Comparison of ENCODE assay signal across 26 mouse cellular contexts in the genomic region with DNA sequence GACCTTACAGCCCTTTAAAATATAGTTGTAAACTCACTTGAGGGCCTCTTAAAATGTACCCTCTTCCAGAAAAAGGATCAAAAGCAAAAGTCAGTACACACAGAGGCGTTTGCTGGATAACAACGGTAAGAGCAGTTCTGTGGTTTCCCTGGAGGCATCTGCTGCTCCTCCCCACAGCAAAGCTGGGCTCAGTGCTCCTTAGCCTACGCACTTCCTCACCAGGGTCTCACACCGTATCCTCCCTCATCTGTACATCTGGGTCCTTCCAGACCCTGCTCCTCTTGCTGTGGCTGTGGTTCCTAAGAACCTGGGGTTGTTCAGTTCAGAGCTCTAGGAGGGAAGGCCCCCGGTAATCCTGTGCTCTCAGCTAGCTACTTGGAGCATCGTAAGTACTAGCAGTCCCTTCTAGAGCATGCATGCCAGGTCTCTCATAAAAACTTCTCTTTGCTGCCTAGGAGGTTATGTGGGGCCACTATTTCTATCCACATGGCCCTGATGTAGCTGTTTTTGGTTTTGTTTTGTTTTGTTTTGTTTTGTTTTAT. TPM values are rescaled to one million over a fixed set of nuclear protein-coding genes. Genes with fewer than 3 reads are reported as not detected.
A peak's percentile ranks its signal among the peaks of the same experiment; 100 is the strongest.
DNase-seq lines count a peak whose midpoint lies in the region; ATAC-seq lines count a peak whose summit lies in the region.
"Had no signal": no experiment of that assay in that cellular context is flagged by ENCODE, and none has a peak within 500 bp of the region (broad histone marks: within the 10 kb centered on the region; RNA-seq: fewer than 3 reads in every experiment).

No protein-coding gene starts in this region.

- peak; percentile 61 for DNase-seq in heart, embryonic 10.5 days (ENCODE audit: low spot score)
- no peak for DNase-seq in heart, adult 8-10 months (ENCODE audit: low spot score)
- DNase-seq in thymus, postnatal 14 days: peak; percentile 22
- no peak for DNase-seq in thymus, adult 18-20 months
- peak; percentile 39 for DNase-seq in thymus, postnatal 4 days
- no peak for DNase-seq in cerebellum, adult 9-11 months
- DNase-seq in urinary bladder, postnatal 25 days (ENCODE audit: low spot score): no peak
- DNase-seq: adrenal gland, postnatal 36 days; cerebellum, adult 8-10 months; gastrocnemius, postnatal 36 days; heart, postnatal 36 days; layer of hippocampus, postnatal 36 days; right cerebral cortex, postnatal 4 days had no signal

- H3K4me1 ChIP-seq in heart, embryonic 10.5 days: peaks cover 18% of the 10 kb centered on the region; the same call in 1 of the 2 replicates
- H3K4me1 ChIP-seq: forebrain, embryonic 15.5 days; midbrain, embryonic 15.5 days had no signal

- H3K4me3 ChIP-seq in heart, embryonic 10.5 days: no peak overlapping the region
- H3K4me3 ChIP-seq: embryonic facial prominence, embryonic 13.5 days; forebrain, embryonic 15.5 days; heart, embryonic 13.5 days; liver, embryonic 15.5 days; megakaryocyte, embryonic 14.5 days; midbrain, embryonic 15.5 days; myocyte had no signal

- H3K27ac ChIP-seq in heart, embryonic 10.5 days: no peak overlapping the region
- H3K27ac ChIP-seq: embryonic facial prominence, embryonic 13.5 days; forebrain, embryonic 15.5 days; heart, embryonic 13.5 days; liver, embryonic 15.5 days; midbrain, embryonic 15.5 days had no signal

- no peaks in the 10 kb centered on the region for H3K27me3 ChIP-seq in heart, embryonic 10.5 days (ENCODE audit: insufficient read depth, poor library complexity, severe bottlenecking)
- H3K27me3 ChIP-seq: CH12.LX; embryonic facial prominence, embryonic 13.5 days; forebrain, embryonic 15.5 days; heart, embryonic 13.5 days; midbrain, embryonic 15.5 days had no signal

- H3K36me3 ChIP-seq in heart, embryonic 10.5 days: peaks cover 41% of the 10 kb centered on the region
- H3K36me3 ChIP-seq: liver, embryonic 15.5 days had no signal

- no peaks in the 10 kb centered on the region for H3K9me3 ChIP-seq in heart, embryonic 10.5 days
- H3K9me3 ChIP-seq: embryonic facial prominence, embryonic 13.5 days; forebrain, embryonic 15.5 days; heart, embryonic 13.5 days; liver, embryonic 15.5 days; megakaryocyte, embryonic 14.5 days; midbrain, embryonic 15.5 days had no signal

- ATAC-seq in megakaryocyte, adult 5-6 weeks (ENCODE audit: poor library complexity, severe bottlenecking): peak; percentile 48
- ATAC-seq: forebrain, embryonic 15.5 days; hindbrain, embryonic 16.5 days; intestine, postnatal 0 days; lung, postnatal 0 days; midbrain, embryonic 15.5 days had no signal

- WGBS in heart, embryonic 10.5 days: 89% methylated on average over 6 of the region's 6 CpGs

RNA-seq across cellular contexts. Expression of a gene that starts 18.8 kb away (rescaled TPM):
- polyA plus RNA-seq in heart, embryonic 10.5 days (2016; fragmentation: Nextera tagmentation; extraction: Ambion mirVana): 28.5 and 34.6 TPM in 2 replicates
- 10 to 100 TPM in 2 of 4 experiments, 1 to 10 TPM in 2; 7.2 to 11.7 (median 9.6) TPM for total RNA-seq in heart, adult 8-10 months (2022)
- 12.2 and 20.8 TPM in 2 replicates for total RNA-seq in megakaryocyte, adult 5-6 weeks (2015)
- total RNA-seq in megakaryocyte, adult 5-6 weeks (2017): 21.4 and 26.2 TPM in 2 replicates
- total RNA-seq: CH12.LX, MEL had no signal

RNA-seq across cellular contexts. Expression of a gene that starts 39.2 kb away (rescaled TPM):
- 40.6 and 43.0 TPM in 2 replicates for polyA plus RNA-seq in heart, embryonic 10.5 days (2016; fragmentation: Nextera tagmentation; extraction: Ambion mirVana)
- 1 to 10 TPM; 2.8 to 6.2 (median 4.2) TPM for total RNA-seq in heart, adult 8-10 months (2022)
- total RNA-seq in megakaryocyte, adult 5-6 weeks (2015): 1.0 and 1.3 TPM in 2 replicates
- 1.2 and 1.7 TPM in 2 replicates for total RNA-seq in megakaryocyte, adult 5-6 weeks (2017)
- total RNA-seq: CH12.LX; gastrocnemius, postnatal 36 days; MEL had no signal
- polyA plus RNA-seq: forebrain, embryonic 15.5 days had no signal

RNA-seq across cellular contexts. Expression of a gene that starts 47.8 kb away (rescaled TPM):
- 27.7 and 37.4 TPM in 2 replicates for polyA plus RNA-seq in heart, embryonic 10.5 days (2016; fragmentation: Nextera tagmentation; extraction: Ambion mirVana)
- 10 to 100 TPM; 32.9 to 44.3 (median 39.1) TPM for total RNA-seq in heart, adult 8-10 months (2022)
- 20.4 and 21.4 TPM in 2 replicates for total RNA-seq in megakaryocyte, adult 5-6 weeks (2015)
- total RNA-seq in megakaryocyte, adult 5-6 weeks (2017): 10.0 and 14.6 TPM in 2 replicates

Comparison
In these comparisons a context has a peak if more than half of its experiments do, and no peak if none do; other contexts are left out.
1. DNase-seq: peak in heart, embryonic 10.5 days (single experiment), thymus, postnatal 14 days (single experiment) and thymus, postnatal 4 days (single experiment); none in heart, adult 8-10 months (single experiment), thymus, adult 18-20 months (0 of 2), cerebellum, adult 9-11 months (single experiment) and urinary bladder, postnatal 25 days (single experiment).